Mouse (Mus musculus) liver, postnatal 0 days (tissue): ENCODE results near the gene Dnajc30.

Experiments used
- CTCF ChIP-seq: sonication (generic); IDR thresholded peaks from 2 replicates; pipeline ENCODE4 v1.5.1; 2016; ENCODE audit warnings: antibody characterized with exemption, low read depth
- EP300 ChIP-seq: IDR thresholded peaks from 2 replicates; pipeline ENCODE4 v1.6.1; 2016; ENCODE audit warnings: antibody characterized with exemption, low read depth, mild to moderate bottlenecking

- TF ChIP-seq CTCF (no peak), EP300 (no peak)
These were observed 372 bp downstream of the Dnajc30 start for GRCm38 (mm10) chr5:135064382-135064766.
